11 mouse cellular contexts compared by ENCODE assay signal in genomic region chr11:35527816-35528462, GRCm38 (mm10).
DNase-seq lines count a peak whose midpoint lies in the region; ATAC-seq lines count a peak whose summit lies in the region.
"Had no signal": no experiment of that assay in that cellular context is flagged by ENCODE, and none has a peak within 500 bp of the region (broad histone marks: within the 10 kb centered on the region; RNA-seq: fewer than 3 reads in every experiment).

No protein-coding gene starts in this region.

- 45% methylated on average over 7 of the region's 7 CpGs for WGBS in neural tube, embryonic 11.5 days
- WGBS in forebrain, embryonic 11.5 days = 24% methylated on average over 7 of the region's 7 CpGs
- 45% methylated on average over 7 of the region's 7 CpGs for WGBS in limb, embryonic 11.5 days
- WGBS in stomach, embryonic 14.5 days = 55% methylated on average over 7 of the region's 7 CpGs

- peaks cover 12% of the 10 kb centered on the region; the same call in 1 of the 2 replicates for H3K4me1 ChIP-seq in neural tube, embryonic 11.5 days (ENCODE audit: control insufficient read depth, insufficient read depth, low read length)
- H3K4me1 ChIP-seq in forebrain, embryonic 11.5 days (replicated peaks; ENCODE audit: control insufficient read depth, insufficient read depth, low read length) = peaks cover 23% of the 10 kb centered on the region
- peaks cover 18% of the 10 kb centered on the region; the same call in 1 of the 2 replicates for H3K4me1 ChIP-seq in limb, embryonic 11.5 days (ENCODE audit: control insufficient read depth, insufficient read depth, low read length)
- H3K4me1 ChIP-seq in stomach, embryonic 14.5 days (ENCODE audit: control insufficient read depth, insufficient read depth, low read length) = peaks cover 5% of the 10 kb centered on the region; the same call in 1 of the 2 replicates

- no peaks in the 10 kb centered on the region for H3K27me3 ChIP-seq in neural tube, embryonic 11.5 days (ENCODE audit: control insufficient read depth, insufficient read depth, low read length)
- H3K27me3 ChIP-seq in forebrain, embryonic 11.5 days (ENCODE audit: control insufficient read depth, insufficient read depth, low read length) = no peaks in the 10 kb centered on the region
- no peaks in the 10 kb centered on the region for H3K27me3 ChIP-seq in limb, embryonic 11.5 days (ENCODE audit: control insufficient read depth, insufficient read depth, low read length)
- H3K27me3 ChIP-seq in stomach, embryonic 14.5 days (ENCODE audit: control insufficient read depth, insufficient read depth, low read length) = no peaks in the 10 kb centered on the region

- H3K4me2 ChIP-seq in neural tube, embryonic 11.5 days (ENCODE audit: low read depth) = no peak overlapping the region
- no peak overlapping the region; the same call in 1 of the 2 replicates for H3K4me2 ChIP-seq in forebrain, embryonic 11.5 days (ENCODE audit: low read depth, low read length, severe bottlenecking)
- H3K4me2 ChIP-seq in limb, embryonic 11.5 days (ENCODE audit: low read depth, severe bottlenecking) = no peak overlapping the region
- no peak overlapping the region for H3K4me2 ChIP-seq in stomach, embryonic 14.5 days (replicated peaks; ENCODE audit: low read depth, low read length)

- ATAC-seq in neural tube, embryonic 11.5 days (ENCODE audit: insufficient read depth, low FRiP score, low TSS enrichment) = peak; percentile 62
- ATAC-seq in forebrain, embryonic 11.5 days (replicated peaks; ENCODE audit: low FRiP score) = peak; percentile 74
- ATAC-seq in limb, embryonic 11.5 days (ENCODE audit: insufficient number of reproducible peaks, low FRiP score, low TSS enrichment, low read depth) = peak; percentile 45; the same call in 1 of the 2 replicates
- ATAC-seq in stomach, embryonic 14.5 days (ENCODE audit: insufficient number of reproducible peaks, insufficient read depth, low FRiP score, low read depth) = no peak
- ATAC-seq: liver, postnatal 0 days had no signal

- DNase-seq in neural tube, embryonic 11.5 days (ENCODE audit: low spot score) = no peak
- no peak for DNase-seq in neural tube, embryonic 10.5 days (ENCODE audit: extremely low spot score, low spot score)
- DNase-seq in forebrain, embryonic 11.5 days (ENCODE audit: low spot score) = peak; percentile 57
- no peak for DNase-seq in limb, embryonic 11.5 days (ENCODE audit: low spot score)
- no peak for DNase-seq in adrenal gland, adult 2 months
- no peak for DNase-seq in adrenal gland, postnatal 10 days
- DNase-seq: liver, postnatal 0 days; thymus, adult 18-20 months had no signal

- no peaks in the 10 kb centered on the region for H3K36me3 ChIP-seq in neural tube, embryonic 11.5 days (ENCODE audit: control insufficient read depth, insufficient read depth, low read length)
- no peaks in the 10 kb centered on the region for H3K36me3 ChIP-seq in forebrain, embryonic 11.5 days (ENCODE audit: control insufficient read depth, insufficient read depth, low read length)
- H3K36me3 ChIP-seq in limb, embryonic 11.5 days (ENCODE audit: control insufficient read depth, insufficient read depth, low read length) = no peaks in the 10 kb centered on the region
- H3K36me3 ChIP-seq in stomach, embryonic 14.5 days (ENCODE audit: control insufficient read depth, insufficient read depth, low read length) = no peaks in the 10 kb centered on the region
- H3K36me3 ChIP-seq: G1E had no signal

- peak overlapping the region; percentile 20; the same call in 1 of the 2 replicates for H3K9ac ChIP-seq in neural tube, embryonic 11.5 days (ENCODE audit: low read length)
- no peak overlapping the region for H3K9ac ChIP-seq in forebrain, embryonic 11.5 days (ENCODE audit: low read length)
- 0 out of 2 replicates have a peak overlapping the region, but pooled peaks have one; percentile 34 for H3K9ac ChIP-seq in limb, embryonic 11.5 days (ENCODE audit: low read length)
- no peak overlapping the region for H3K9ac ChIP-seq in stomach, embryonic 14.5 days (replicated peaks; ENCODE audit: low read depth, low read length)
- H3K9ac ChIP-seq: liver, postnatal 0 days had no signal

- H3K27ac ChIP-seq in neural tube, embryonic 11.5 days (ENCODE audit: low read depth, low read length) = peak overlapping the region; percentile 58
- peak overlapping the region; percentile 47; the same call in 1 of the 2 replicates for H3K27ac ChIP-seq in forebrain, embryonic 11.5 days (ENCODE audit: low read depth, low read length)
- H3K27ac ChIP-seq in limb, embryonic 11.5 days (replicated peaks; ENCODE audit: low read depth, low read length) = peak overlapping the region; percentile 83
- H3K27ac ChIP-seq in stomach, embryonic 14.5 days (ENCODE audit: low read length) = 0 out of 2 replicates have a peak overlapping the region, but pooled peaks have one; percentile 39
- H3K27ac ChIP-seq: kidney, postnatal 0 days had no signal

- H3K4me3 ChIP-seq in neural tube, embryonic 11.5 days (ENCODE audit: low read depth, low read length) = no peak overlapping the region
- H3K4me3 ChIP-seq in forebrain, embryonic 11.5 days (ENCODE audit: low read depth, low read length) = no peak overlapping the region
- no peak overlapping the region for H3K4me3 ChIP-seq in limb, embryonic 11.5 days (ENCODE audit: low read depth, low read length)
- H3K4me3 ChIP-seq in stomach, embryonic 14.5 days (ENCODE audit: low read depth, low read length) = no peak overlapping the region

- H3K9me3 ChIP-seq in neural tube, embryonic 11.5 days (ENCODE audit: control insufficient read depth, low read length) = no peaks in the 10 kb centered on the region
- H3K9me3 ChIP-seq in forebrain, embryonic 11.5 days (ENCODE audit: control insufficient read depth, low read length) = no peaks in the 10 kb centered on the region
- no peaks in the 10 kb centered on the region for H3K9me3 ChIP-seq in limb, embryonic 11.5 days (ENCODE audit: control insufficient read depth, low read length)
- H3K9me3 ChIP-seq in stomach, embryonic 14.5 days (ENCODE audit: control insufficient read depth, low read depth, low read length) = no peaks in the 10 kb centered on the region

Comparison
In these comparisons a context has a peak if more than half of its experiments do, and no peak if none do; other contexts are left out.
1. H3K9ac ChIP-seq: peak in neural tube, embryonic 11.5 days (single experiment) and limb, embryonic 11.5 days (single experiment); none in forebrain, embryonic 11.5 days (single experiment) and stomach, embryonic 14.5 days (single experiment).
2. Peak in every context shown above with its lines, with median percentiles within 50 percentile points of each other: H3K27ac ChIP-seq.